Mouse (Mus musculus) heart, embryonic 14.5 days (tissue): ENCODE data around the gene Map1s. TPM values are rescaled to one million over a fixed set of nuclear protein-coding genes. Genes with fewer than 3 reads are reported as not detected.
A peak's percentile ranks its signal among the peaks of the same experiment; 100 is the strongest.

Experiments used
- ATAC-seq: fragments of 200-750 bp; cut with Nextera tagmentation; 2 replicates; pipeline ENCODE4 v1.8.0; 2017; ENCODE audit warnings: low read depth, moderate TSS enrichment; ENCODE audit not compliant: insufficient number of reproducible peaks, insufficient read depth, low FRiP score
- H3K27ac ChIP-seq, 2 experiments: fragments of 200-500 bp in 1 of 2; fragments of 300-500 bp in 1 of 2; sonication (generic) in 1 of 2; replicated peaks in 1 of 2; 2 replicates each; pipeline ENCODE4 v1.5.1; 2012 to 2014; ENCODE audit warnings: low read depth in 2 of 2, low read length in 2 of 2, control low read depth in 1 of 2, mild to moderate bottlenecking in 1 of 2, mixed read lengths in 1 of 2; ENCODE audit not compliant: control insufficient read depth in 1 of 2, insufficient read depth in 1 of 2
- H3K27me3 ChIP-seq: fragments of 300-500 bp; sonication (generic); 2 replicates; pipeline ENCODE4 v1.6.1; 2014; ENCODE audit warnings: mild to moderate bottlenecking, low read length, control low read depth; ENCODE audit not compliant: control insufficient read depth, insufficient read depth
- H3K36me3 ChIP-seq: fragments of 300-500 bp; sonication (generic); 2 replicates; pipeline ENCODE4 v1.6.1; 2014; ENCODE audit warnings: mild to moderate bottlenecking, control low read depth, low read length, mixed read lengths; ENCODE audit not compliant: control insufficient read depth, insufficient read depth
- H3K4me1 ChIP-seq, 2 experiments: fragments of 200-500 bp in 1 of 2; fragments of 300-500 bp in 1 of 2; sonication (generic) in 1 of 2; 2 replicates each; pipeline ENCODE4 v1.6.1; 2012 to 2014; ENCODE audit warnings: low read length in 2 of 2, control low read depth in 1 of 2, mixed read lengths in 1 of 2; ENCODE audit not compliant: control insufficient read depth in 2 of 2, insufficient read depth in 2 of 2
- H3K4me2 ChIP-seq: fragments of 300-500 bp; sonication (generic); 2 replicates; pipeline ENCODE4 v1.6.1; 2014; ENCODE audit warnings: mild to moderate bottlenecking, low read length
- H3K4me3 ChIP-seq, 2 experiments: fragments of 200-500 bp in 1 of 2; fragments of 300-500 bp in 1 of 2; sonication (generic) in 1 of 2; 2 replicates each; pipeline ENCODE4 v1.5.1; 2012 to 2014; ENCODE audit warnings: low read length in 2 of 2, mild to moderate bottlenecking in 2 of 2, control low read depth in 1 of 2, low read depth in 1 of 2, moderate library complexity in 1 of 2; ENCODE audit not compliant: control insufficient read depth in 1 of 2, insufficient read depth in 1 of 2
- H3K9ac ChIP-seq: fragments of 300-500 bp; sonication (generic); 2 replicates; pipeline ENCODE4 v1.6.1; 2014; ENCODE audit warnings: mild to moderate bottlenecking, low read length
- H3K9me3 ChIP-seq: fragments of 300-500 bp; sonication (generic); 2 replicates; pipeline ENCODE4 v1.6.1; 2016; ENCODE audit warnings: low read length, control low read depth; ENCODE audit not compliant: control insufficient read depth
- WGBS: fragments of 180-500 bp; shearing (Covaris S2); extraction: QIAGEN DNeasy Blood & Tissue Kit; methylation state at CpG from one replicate; pipeline ENCODE4 v1.1.7; 2014; 5-methylcytosine and 5-hydroxymethylcytosine counted together
- polyA plus RNA-seq: library from polyadenylated mRNA; unstranded; fragments of >200 nt; fragmentation: Nextera tagmentation; extraction: Ambion mirVana; gene quantifications from 2 replicates; pipeline ENCODE4 v1.2.1, GENCODE M21; 2014

Map1s gene
- polyA plus RNA-seq, 1 experiment from 2014 or later: 29.9 TPM

- Histone ChIP-seq H3K27me3 (no peaks in the 10 kb centered on the region), H3K27ac (no peak overlapping the region), H3K4me3 (no peak overlapping the region), H3K4me1 (no peaks in the 10 kb centered on the region), H3K9ac (no peak overlapping the region), H3K4me2 (no peak overlapping the region), H3K9me3 (no peaks in the 10 kb centered on the region), H3K36me3 (peaks cover 88% of the 10 kb centered on the region)
- ATAC-seq: no peak
- 93% methylated on average over 17 of the region's 17 CpGs for WGBS
Observed at GRCm38 (mm10) chr8:70914704-70915103, 9.0 kb downstream of the Map1s start.

DNA sequence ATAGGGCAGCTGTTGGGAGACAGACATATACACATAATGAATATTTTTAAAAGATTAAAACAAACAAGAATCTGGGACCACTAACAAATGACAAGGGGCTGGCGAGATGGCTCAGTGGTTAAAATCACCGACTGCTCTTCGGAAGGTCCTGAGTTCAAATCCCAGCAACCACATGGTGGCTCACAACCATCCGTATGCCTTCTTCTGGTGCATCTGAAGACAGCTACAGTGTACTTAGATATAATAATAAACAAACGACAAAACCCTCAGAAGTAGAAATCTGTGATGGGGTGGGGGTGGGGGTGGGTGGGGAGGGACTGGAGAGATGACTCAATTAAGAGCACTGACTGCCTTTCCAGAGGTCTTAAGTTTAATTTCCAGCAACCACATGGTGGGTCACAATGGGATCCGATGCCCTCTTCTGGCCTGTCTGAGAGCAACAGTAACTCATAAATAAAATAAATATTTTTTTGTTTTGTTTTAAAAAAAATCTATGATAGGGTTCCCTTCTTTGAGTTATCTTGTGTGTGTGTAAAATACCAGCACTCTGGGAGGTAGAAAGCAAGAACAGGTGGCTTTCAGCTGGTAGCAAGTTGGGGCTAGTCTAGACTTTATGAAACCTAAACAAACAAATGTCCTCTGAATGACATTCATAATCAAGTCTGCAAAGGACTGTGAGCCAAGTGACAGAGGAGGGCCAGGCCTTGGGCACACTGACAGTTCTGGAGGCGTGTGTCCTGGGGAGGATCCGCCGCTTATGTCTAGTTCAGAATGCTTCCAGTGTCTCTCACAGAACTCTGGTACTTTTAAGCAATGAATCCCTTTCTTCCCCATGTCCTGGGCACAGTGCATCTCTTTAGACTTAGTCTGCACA, 14.6 kb downstream of the Map1s start:
- Histone ChIP-seq H3K36me3 (peaks cover 53% of the 10 kb centered on the region), H3K27ac (no peak overlapping the region), H3K9me3 (no peaks in the 10 kb centered on the region), H3K4me1 (peaks cover 0 to 4% of the 10 kb centered on the region in 2 experiments; a peak in 1 of 4 replicates), H3K27me3 (no peaks in the 10 kb centered on the region), H3K4me2 (no peak overlapping the region), H3K9ac (no peak overlapping the region), H3K4me3 (no peak overlapping the region)
- WGBS: 82% methylated on average over 9 of the region's 9 CpGs
- no peak for ATAC-seq

GRCm38 (mm10) chr8:70924151-70924550, 18.4 kb downstream of the Map1s start:
- no peak for ATAC-seq
- Histone ChIP-seq H3K4me3 (no peak overlapping the region), H3K27me3 (no peaks in the 10 kb centered on the region), H3K27ac (no peak overlapping the region), H3K4me2 (no peak overlapping the region), H3K4me1 (peaks cover 0 to 7% of the 10 kb centered on the region in 2 experiments; a peak in 1 of 4 replicates), H3K9me3 (no peaks in the 10 kb centered on the region), H3K9ac (no peak overlapping the region), H3K36me3 (peaks cover 15% of the 10 kb centered on the region)
- WGBS: 90% methylated on average over 4 of the region's 4 CpGs

- 94% methylated on average over 4 of the region's 4 CpGs for WGBS
- Histone ChIP-seq H3K9ac (no peak overlapping the region), H3K4me1 (peaks cover 0 to 3% of the 10 kb centered on the region in 2 experiments; a peak in 1 of 4 replicates), H3K4me2 (no peak overlapping the region), H3K9me3 (no peaks in the 10 kb centered on the region), H3K27ac (no peak overlapping the region), H3K27me3 (no peaks in the 10 kb centered on the region), H3K36me3 (peaks cover 11% of the 10 kb centered on the region; the same call in 1 of the 2 replicates), H3K4me3 (no peak overlapping the region)
- no peak for ATAC-seq
Observed at GRCm38 (mm10) chr8:70925754-70926153, 20.0 kb downstream of the Map1s start.

DNA sequence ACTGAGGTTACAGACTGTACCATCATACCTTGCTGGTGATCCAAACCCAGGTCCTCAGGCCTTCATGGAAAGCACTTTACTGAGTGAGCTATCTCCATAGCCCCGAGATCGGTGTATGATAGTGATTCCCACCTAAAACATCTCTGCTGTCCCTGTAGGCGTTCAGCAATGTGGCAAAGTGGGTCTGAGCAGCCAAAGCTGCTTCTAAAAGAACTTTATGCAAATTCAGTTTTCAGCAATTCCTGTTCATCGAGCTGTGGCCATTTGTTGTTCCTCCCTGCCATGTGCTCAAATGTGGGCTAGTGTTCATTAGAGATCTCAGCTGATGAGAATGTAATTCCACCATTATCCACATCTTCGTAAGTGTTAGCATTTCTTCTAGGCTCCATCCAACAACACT, 20.7 kb downstream of the Map1s start:
- no peaks in the 10 kb centered on the region for H3K27me3 ChIP-seq
- no peak overlapping the region for H3K4me3 ChIP-seq
- 86% methylated on average over 5 of the region's 5 CpGs for WGBS
- no peak overlapping the region for H3K27ac ChIP-seq
- no peak overlapping the region for H3K9ac ChIP-seq
- H3K4me1 ChIP-seq: 0 out of 4 replicates have a peak, but pooled peaks cover 0 to 3% of the 10 kb centered on the region in 2 experiments
- 0 out of 2 replicates have a peak, but pooled peaks cover 4% of the 10 kb centered on the region for H3K36me3 ChIP-seq
- H3K4me2 ChIP-seq: no peak overlapping the region
- no peaks in the 10 kb centered on the region for H3K9me3 ChIP-seq
- ATAC-seq: no peak

DNA sequence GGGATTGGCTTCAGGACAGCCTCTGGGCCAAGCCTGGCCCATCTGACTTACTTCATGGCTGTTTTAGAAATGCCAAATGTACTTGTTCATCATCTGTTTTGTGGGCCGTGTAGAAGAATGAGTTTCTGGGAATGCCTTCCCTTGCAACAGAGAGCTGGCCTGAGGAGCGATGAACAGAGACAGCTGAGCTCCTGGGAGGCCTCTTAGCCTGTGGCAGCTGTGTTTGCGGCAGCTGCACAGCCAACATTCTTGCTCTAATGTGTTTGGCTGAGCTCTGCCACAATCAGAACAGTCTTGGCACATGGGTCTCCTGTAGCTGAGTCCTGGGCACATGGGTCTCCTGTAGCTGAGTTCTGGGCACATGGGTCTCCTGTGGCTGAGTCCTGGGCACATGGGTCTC, 22.4 kb downstream of the Map1s start:
- no peak overlapping the region for H3K9ac ChIP-seq
- ATAC-seq: no peak
- 0 out of 4 replicates have a peak, but pooled peaks cover 0 to 3% of the 10 kb centered on the region in 2 experiments for H3K4me1 ChIP-seq

GRCm38 (mm10) chr8:70928778-70929322, 23.1 kb downstream of the Map1s start:
- H3K36me3 ChIP-seq: no peaks in the 10 kb centered on the region
- H3K27ac ChIP-seq: no peak overlapping the region
- H3K4me3 ChIP-seq: no peak overlapping the region
- H3K27me3 ChIP-seq: no peaks in the 10 kb centered on the region
- H3K4me1 ChIP-seq: 0 out of 4 replicates have a peak, but pooled peaks cover 0 to 3% of the 10 kb centered on the region in 2 experiments
- 0 out of 2 replicates have a peak, but pooled peaks have one; percentile 16 for ATAC-seq
- no peak overlapping the region for H3K9ac ChIP-seq
- H3K9me3 ChIP-seq: no peaks in the 10 kb centered on the region
- WGBS: 54% methylated on average over 5 of the region's 5 CpGs
- H3K4me2 ChIP-seq: no peak overlapping the region

More for the DNA sequence above, 22.4 kb downstream of the Map1s start:
- Histone ChIP-seq H3K27ac (no peak overlapping the region), H3K36me3 (no peaks in the 10 kb centered on the region), H3K9me3 (no peaks in the 10 kb centered on the region), H3K4me3 (no peak overlapping the region), H3K4me2 (no peak overlapping the region), H3K27me3 (no peaks in the 10 kb centered on the region)
- 86% methylated on average over 3 of the region's 3 CpGs for WGBS
